Mouse (Mus musculus): ENCODE measurements around the gene Amhr2.

GRCm38 (mm10) chr15:102463666-102464065 lies 18.5 kb downstream of the Amhr2 start:
- TF ChIP-seq CTCF (IDR thresholded peaks at IDR 0.05): peak; percentile 67
- TF ChIP-seq EP300 (IDR thresholded peaks at IDR 0.05): no peak

All from lung, postnatal 0 days (tissue).